Mouse (Mus musculus): ENCODE results near the gene Mrgpre.

Gene Mrgpre

DNA sequence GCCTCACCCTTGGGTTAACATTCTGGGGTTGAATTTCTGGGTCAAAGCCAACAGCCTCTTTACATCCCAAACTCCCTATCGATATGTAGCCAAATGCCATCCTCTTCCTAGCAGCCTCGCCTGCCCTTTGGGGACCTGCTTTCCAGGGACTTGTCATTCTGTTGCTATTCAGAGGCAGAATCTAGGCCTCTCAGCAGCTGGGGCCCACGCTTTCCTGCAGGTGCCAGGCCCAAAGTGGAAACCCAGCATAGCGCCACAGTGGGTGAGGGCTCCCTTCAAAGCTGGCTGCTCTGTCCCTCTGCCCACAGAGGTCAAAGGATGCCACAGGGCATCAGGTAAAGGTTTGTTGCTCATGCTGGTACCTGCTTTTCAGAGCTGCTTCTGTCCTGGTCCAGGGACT, 50.6 kb downstream of the Mrgpre start:
- DNase-seq: no peak

- DNase-seq: no peak
Observed at GRCm38 (mm10) chr7:143729886-143730285, 54.4 kb downstream of the Mrgpre start.
